Mouse (Mus musculus) testis, adult 2 months (tissue): ENCODE data around the gene Pcdh9. TPM values are rescaled to one million over a fixed set of nuclear protein-coding genes. Genes with fewer than 3 reads are reported as not detected.

Experiments
- H3K27ac ChIP-seq: fragments of 200-500 bp; 2 replicates; pipeline ENCODE4 v1.5.1; 2012; ENCODE audit warnings: low read depth, low read length; ENCODE audit not compliant: control insufficient read depth, insufficient read depth
- H3K27me3 ChIP-seq: fragments of 200-500 bp; 2 replicates; pipeline ENCODE4 v1.6.1; 2012; ENCODE audit warnings: mild to moderate bottlenecking, low read length, moderate library complexity; ENCODE audit not compliant: control insufficient read depth, insufficient read depth
- H3K36me3 ChIP-seq: fragments of 200-500 bp; 2 replicates; pipeline ENCODE4 v1.6.1; 2012; ENCODE audit warnings: mild to moderate bottlenecking, low read length; ENCODE audit not compliant: control insufficient read depth, insufficient read depth
- H3K4me1 ChIP-seq: fragments of 200-500 bp; 2 replicates; pipeline ENCODE4 v1.6.1; 2012; ENCODE audit warnings: low read length; ENCODE audit not compliant: control insufficient read depth, insufficient read depth
- H3K4me3 ChIP-seq: fragments of 200-500 bp; 2 replicates; pipeline ENCODE4 v1.5.1; 2012; ENCODE audit warnings: low read depth, mild to moderate bottlenecking, low read length, moderate library complexity, mixed read lengths; ENCODE audit not compliant: control insufficient read depth
- CTCF ChIP-seq: fragments of 200-500 bp; IDR thresholded peaks from 2 replicates; pipeline ENCODE4 v1.5.1; 2012; ENCODE audit warnings: low read depth, mild to moderate bottlenecking, inconsistent platforms, low read length, moderate library complexity; ENCODE audit not compliant: control insufficient read depth, insufficient read depth, insufficient replicate concordance
- POLR2A ChIP-seq: fragments of 200-500 bp; IDR thresholded peaks from 2 replicates; pipeline ENCODE4 v1.6.1; 2012; ENCODE audit warnings: low read depth, mild to moderate bottlenecking, inconsistent platforms, low read length, moderate library complexity; ENCODE audit not compliant: control insufficient read depth
- polyA plus RNA-seq: library from polyadenylated mRNA; depleted of rRNA; stranded (reverse); fragments of >200 nt; gene quantifications from 2 replicates; pipeline ENCODE4 v1.2.3, GENCODE M21; 2012

Gene Pcdh9
- polyA plus RNA-seq, 1 experiment: 0.78 TPM

DNA sequence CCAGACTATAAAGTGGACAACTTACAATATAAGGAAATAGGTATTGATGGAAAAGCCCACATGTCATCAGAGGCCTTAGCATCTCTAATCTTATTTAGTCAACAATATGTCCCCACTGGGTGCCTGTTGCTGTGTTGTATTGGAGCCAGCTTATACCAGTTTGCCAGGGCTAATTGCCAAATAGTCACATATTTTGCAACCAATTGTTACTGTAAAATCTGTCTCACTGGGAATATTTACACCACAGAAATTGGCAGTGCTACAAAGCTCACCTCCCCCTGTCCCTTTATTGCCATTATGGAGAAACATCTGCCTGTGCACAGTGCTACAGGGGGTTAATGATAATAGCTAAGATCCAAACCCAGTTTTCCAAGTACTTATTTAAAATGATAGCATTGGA is 721.3 kb downstream of the Pcdh9 start:
- no peaks in the 10 kb centered on the region for H3K4me1 ChIP-seq
- H3K4me3 ChIP-seq: no peak overlapping the region
- TF ChIP-seq CTCF (no peak), POLR2A (no peak)

DNA sequence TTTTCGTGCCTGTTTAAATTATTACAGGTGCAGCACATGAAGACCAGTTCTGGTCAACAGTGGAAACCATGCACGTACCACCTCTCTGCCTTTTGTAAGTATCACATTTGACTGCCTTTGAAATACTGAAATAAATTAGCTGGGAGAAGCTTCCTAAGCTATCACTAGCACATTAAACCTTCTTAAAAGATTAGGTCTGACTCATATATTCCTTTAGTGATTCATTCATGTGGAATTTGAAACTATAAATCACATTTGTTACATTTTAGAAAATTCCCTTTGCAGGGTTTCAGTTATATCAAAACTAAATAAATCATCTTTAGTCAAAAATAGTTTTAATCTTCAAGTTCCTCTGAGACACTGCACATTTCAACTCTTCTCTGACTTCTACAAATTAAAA is 722.1 kb downstream of the Pcdh9 start:
- Histone ChIP-seq H3K27ac (no peak overlapping the region), H3K4me1 (no peaks in the 10 kb centered on the region), H3K36me3 (no peaks in the 10 kb centered on the region), H3K27me3 (no peaks in the 10 kb centered on the region), H3K4me3 (no peak overlapping the region)
- TF ChIP-seq CTCF (no peak), POLR2A (no peak)

More for the DNA sequence above, 721.3 kb downstream of the Pcdh9 start:
- no peaks in the 10 kb centered on the region for H3K27me3 ChIP-seq
- H3K36me3 ChIP-seq: no peaks in the 10 kb centered on the region
- H3K27ac ChIP-seq: no peak overlapping the region

DNA sequence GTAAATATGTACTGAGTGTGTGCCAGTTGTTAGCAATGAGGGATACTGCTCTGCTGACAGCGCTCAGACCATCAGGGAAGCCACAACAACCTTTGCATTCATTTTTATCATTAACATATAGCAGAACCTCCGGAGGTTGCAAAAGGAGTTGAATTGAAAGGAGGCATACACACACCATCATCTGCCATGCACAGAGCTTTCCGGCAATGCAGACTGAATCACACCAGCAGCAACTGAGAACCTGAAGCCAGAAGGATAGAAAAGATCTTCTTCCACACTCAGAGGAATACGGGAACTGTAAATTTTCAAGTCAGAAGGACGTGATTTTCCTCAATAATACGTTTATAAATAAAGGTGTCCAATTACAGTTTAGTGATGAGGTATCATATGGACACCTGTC is 747.1 kb downstream of the Pcdh9 start:
- no peak overlapping the region for H3K27ac ChIP-seq
- no peak for TF ChIP-seq POLR2A
- no peak for TF ChIP-seq CTCF
- no peak overlapping the region for H3K4me3 ChIP-seq
- no peaks in the 10 kb centered on the region for H3K36me3 ChIP-seq
- no peaks in the 10 kb centered on the region for H3K4me1 ChIP-seq
- H3K27me3 ChIP-seq: no peaks in the 10 kb centered on the region

DNA sequence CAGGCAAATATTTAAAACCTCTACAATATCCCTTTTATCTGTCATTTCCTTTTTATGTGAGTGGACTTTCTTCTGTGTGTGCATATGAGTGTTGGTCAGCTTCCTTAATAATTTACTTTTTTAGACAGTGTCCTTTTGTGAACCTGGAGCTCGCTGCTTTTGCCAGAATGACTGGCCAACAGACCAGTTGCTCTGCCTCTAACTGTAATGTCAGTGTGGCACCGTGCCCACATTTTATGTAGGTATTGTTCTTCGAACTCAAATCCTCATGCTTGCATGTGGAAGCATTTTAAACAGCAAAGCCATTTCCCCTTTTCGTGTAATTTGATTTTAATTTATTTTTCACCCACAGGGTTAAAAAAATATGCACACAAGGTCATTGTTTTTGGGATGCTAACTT is 748.4 kb downstream of the Pcdh9 start:
- Histone ChIP-seq H3K4me1 (no peaks in the 10 kb centered on the region), H3K4me3 (no peak overlapping the region), H3K27ac (no peak overlapping the region), H3K27me3 (no peaks in the 10 kb centered on the region), H3K36me3 (no peaks in the 10 kb centered on the region)
- TF ChIP-seq CTCF (no peak), POLR2A (no peak)

DNA sequence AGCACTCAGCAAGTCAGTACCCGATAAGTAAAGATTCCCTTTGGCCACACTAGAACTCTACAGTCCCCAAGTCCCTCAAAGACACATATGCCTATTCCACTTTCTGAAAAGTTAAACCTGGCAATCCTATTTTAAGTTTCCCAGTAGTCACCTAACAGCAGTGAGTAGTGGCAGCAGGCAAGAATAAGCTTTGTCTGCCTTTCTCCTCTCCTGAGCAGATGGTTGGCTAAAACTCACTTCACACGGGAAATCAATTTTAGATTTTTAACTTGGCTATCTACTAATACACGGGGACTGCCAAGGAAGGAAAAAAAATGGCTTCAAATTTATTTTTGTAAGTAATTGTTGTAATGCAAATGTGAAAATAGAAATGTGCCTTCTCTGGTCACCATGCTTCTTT is 763.5 kb downstream of the Pcdh9 start:
- Histone ChIP-seq H3K4me1 (no peaks in the 10 kb centered on the region), H3K4me3 (no peak overlapping the region), H3K27ac (no peak overlapping the region), H3K27me3 (no peaks in the 10 kb centered on the region), H3K36me3 (no peaks in the 10 kb centered on the region)
- TF ChIP-seq POLR2A (no peak), CTCF (no peak)

DNA sequence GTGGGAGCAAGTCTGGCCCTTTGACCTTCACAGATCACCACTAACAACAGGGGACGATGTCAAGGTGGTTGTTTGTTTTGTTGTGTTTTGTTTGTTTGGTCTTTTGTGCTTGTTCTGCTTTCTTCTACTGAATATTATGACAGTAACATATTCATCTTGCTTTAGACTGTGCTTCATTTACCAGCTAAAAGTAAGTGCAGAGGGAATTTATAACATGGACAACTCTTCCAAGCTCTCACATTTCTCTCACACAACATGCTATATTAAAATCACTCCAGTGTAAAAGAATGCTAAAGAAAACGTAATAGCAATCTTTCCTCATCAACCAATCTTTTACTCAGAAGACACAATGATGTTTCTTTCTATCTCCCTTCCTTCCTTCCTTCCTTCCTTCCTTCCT is 787.7 kb downstream of the Pcdh9 start:
- Histone ChIP-seq H3K27me3 (no peaks in the 10 kb centered on the region), H3K36me3 (no peaks in the 10 kb centered on the region), H3K4me1 (no peaks in the 10 kb centered on the region), H3K27ac (no peak overlapping the region), H3K4me3 (no peak overlapping the region)
- TF ChIP-seq POLR2A: no peak
- no peak for TF ChIP-seq CTCF

DNA sequence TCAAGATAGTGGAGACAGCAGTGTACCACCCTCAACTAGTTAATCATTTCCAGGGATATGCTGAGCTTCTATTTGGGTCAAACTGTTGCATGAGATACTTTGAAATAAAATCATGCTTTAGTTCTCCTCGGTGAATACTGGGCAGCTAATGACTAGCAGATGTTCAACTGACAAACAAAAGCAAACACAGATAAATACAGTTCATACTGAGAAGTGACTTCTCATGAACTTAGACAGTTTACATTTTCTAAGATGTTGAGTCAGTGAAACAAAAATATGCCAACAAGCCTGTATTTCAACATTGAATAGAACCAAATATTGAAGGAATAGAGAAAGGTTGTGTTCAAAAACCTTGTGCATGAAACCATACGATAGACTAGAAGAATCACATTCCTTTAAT is 795.4 kb downstream of the Pcdh9 start:
- TF ChIP-seq POLR2A (no peak), CTCF (no peak)
- Histone ChIP-seq H3K4me3 (no peak overlapping the region), H3K4me1 (no peaks in the 10 kb centered on the region), H3K27me3 (no peaks in the 10 kb centered on the region), H3K36me3 (no peaks in the 10 kb centered on the region), H3K27ac (no peak overlapping the region)

DNA sequence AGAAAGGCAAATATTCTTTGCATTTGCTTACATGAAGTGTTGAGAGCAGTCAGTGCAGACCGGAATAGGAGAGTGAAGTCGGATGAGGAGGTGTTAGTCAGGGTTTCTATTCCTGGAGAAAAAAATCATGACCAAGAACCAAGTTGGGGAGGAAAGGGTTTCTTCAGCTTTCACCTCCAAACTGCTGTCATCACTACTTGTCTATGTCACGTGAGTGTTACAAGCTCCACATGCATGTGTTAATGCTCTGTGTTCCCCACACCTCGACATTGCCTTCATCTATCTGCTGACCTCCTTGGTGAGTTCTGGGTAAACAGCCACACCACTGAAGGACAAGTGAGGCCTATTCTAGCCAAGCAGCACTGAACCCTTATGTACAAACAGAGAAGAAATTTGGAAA is 797.7 kb downstream of the Pcdh9 start:
- no peaks in the 10 kb centered on the region for H3K36me3 ChIP-seq
- H3K27me3 ChIP-seq: no peaks in the 10 kb centered on the region
- no peaks in the 10 kb centered on the region for H3K4me1 ChIP-seq
- H3K4me3 ChIP-seq: no peak overlapping the region
- H3K27ac ChIP-seq: no peak overlapping the region
- TF ChIP-seq POLR2A (no peak), CTCF (no peak)
